Comparison of ENCODE assay signal across 8 mouse cellular contexts in genomic region chr7:78924300-78924699, GRCm38 (mm10). TPM values are rescaled to one million over a fixed set of nuclear protein-coding genes. Genes with fewer than 3 reads are reported as not detected.
DNase-seq lines count a peak whose midpoint lies in the region; ATAC-seq lines count a peak whose summit lies in the region.

No protein-coding gene starts in this region.

- H3K27ac ChIP-seq in kidney, embryonic 15.5 days = no peak overlapping the region
- no peak overlapping the region for H3K27ac ChIP-seq in hindbrain, embryonic 13.5 days

- H3K9me3 ChIP-seq in kidney, embryonic 15.5 days (replicated peaks) = no peaks in the 10 kb centered on the region
- no peaks in the 10 kb centered on the region for H3K9me3 ChIP-seq in hindbrain, embryonic 13.5 days

- no peak overlapping the region for H3K9ac ChIP-seq in kidney, embryonic 15.5 days
- no peak overlapping the region for H3K9ac ChIP-seq in hindbrain, embryonic 13.5 days

- no peak overlapping the region for H3K4me3 ChIP-seq in kidney, embryonic 15.5 days (replicated peaks)
- H3K4me3 ChIP-seq in hindbrain, embryonic 13.5 days = no peak overlapping the region

- H3K27me3 ChIP-seq in kidney, embryonic 15.5 days = no peaks in the 10 kb centered on the region; the same call in 1 of the 2 replicates
- H3K27me3 ChIP-seq in hindbrain, embryonic 13.5 days = peaks cover 12% of the 10 kb centered on the region

- H3K4me2 ChIP-seq in kidney, embryonic 15.5 days = no peak overlapping the region
- H3K4me2 ChIP-seq in hindbrain, embryonic 13.5 days = no peak overlapping the region

- peak; percentile 63 for DNase-seq in kidney, adult 18-20 months
- peak; percentile 79 for DNase-seq in brain, adult 2 months (ENCODE audit: low read depth, low spot score)
- peak; percentile 57 to 83 for DNase-seq in left cerebral cortex, adult 18-20 months (ENCODE audit: low spot score in 2 of 2)
- DNase-seq in mesoderm, embryonic 11.5 days (ENCODE audit: low read depth, low spot score) = peak; percentile 87
- peak; percentile 40 for DNase-seq in skeletal muscle tissue, adult 2 months (ENCODE audit: low read depth, low spot score)

- H3K4me1 ChIP-seq in kidney, embryonic 15.5 days = 0 out of 2 replicates have a peak, but pooled peaks cover 7% of the 10 kb centered on the region
- H3K4me1 ChIP-seq in hindbrain, embryonic 13.5 days (replicated peaks) = no peaks in the 10 kb centered on the region

- H3K36me3 ChIP-seq in kidney, embryonic 15.5 days = no peaks in the 10 kb centered on the region
- H3K36me3 ChIP-seq in hindbrain, embryonic 13.5 days = no peaks in the 10 kb centered on the region

- ATAC-seq in kidney, embryonic 15.5 days (replicated peaks; ENCODE audit: low FRiP score) = no peak
- peak; percentile 63 for ATAC-seq in erythroblast, adult 5-6 weeks (replicated peaks; ENCODE audit: low FRiP score, poor library complexity, severe bottlenecking)
- peak; percentile 61 for ATAC-seq in hindbrain, embryonic 13.5 days (ENCODE audit: low FRiP score)

- 10% methylated on average over 6 of the region's 6 CpGs for WGBS in kidney, embryonic 15.5 days
- 9% methylated on average over 6 of the region's 6 CpGs for WGBS in hindbrain, embryonic 13.5 days

RNA-seq across cellular contexts. Expression of gene Isg20, which starts 11.1 kb away (rescaled TPM):
- 1.9 and 4.6 TPM in 2 replicates for polyA plus RNA-seq in kidney, embryonic 15.5 days (2015; fragmentation: Nextera tagmentation; extraction: Ambion mirVana)
- 792 and 830 TPM in 2 replicates for total RNA-seq in erythroblast, adult 5-6 weeks (2015; ENCODE audit: low replicate concordance)
- 550 and 581 TPM in 2 replicates for total RNA-seq in erythroblast, adult 5-6 weeks (2017; ENCODE audit: low replicate concordance)
- 0.40 and 0.42 TPM in 2 replicates for polyA plus RNA-seq in hindbrain, embryonic 13.5 days (2015; fragmentation: Nextera tagmentation; extraction: Ambion mirVana)
- total RNA-seq in left cerebral cortex, adult 18-20 months (2021) = 1 to 10 TPM in 1 of 2 experiments, under 1 TPM in 1; 0.91 to 1.4 TPM

RNA-seq across cellular contexts. Expression of gene Aen, which starts 28.6 kb away (rescaled TPM):
- 47.1 and 47.9 TPM in 2 replicates for polyA plus RNA-seq in kidney, embryonic 15.5 days (2015; fragmentation: Nextera tagmentation; extraction: Ambion mirVana)
- 0.96 and 4.6 TPM in 2 replicates for total RNA-seq in erythroblast, adult 5-6 weeks (2015; ENCODE audit: low replicate concordance)
- 10.0 and 17.6 TPM in 2 replicates for total RNA-seq in erythroblast, adult 5-6 weeks (2017; ENCODE audit: low replicate concordance)
- 47.0 and 50.3 TPM in 2 replicates for polyA plus RNA-seq in hindbrain, embryonic 13.5 days (2015; fragmentation: Nextera tagmentation; extraction: Ambion mirVana)
- 10 to 100 TPM; 21.5 to 25.5 TPM for total RNA-seq in left cerebral cortex, adult 18-20 months (2021)

Comparison
In these comparisons a context has a peak if more than half of its experiments do, and no peak if none do; other contexts are left out.
1. RNA of gene Isg20, which starts 11.1 kb away (total RNA-seq): 550 to 830 TPM in erythroblast, adult 5-6 weeks; 0.91 to 1.4 TPM in left cerebral cortex, adult 18-20 months; every median in the first group is over 100 times any median in the second.
2. Peak in every context shown above with its lines, with median percentiles within 50 percentile points of each other: DNase-seq.